Mouse (Mus musculus): Measurements from ENCODE around the gene Gm20388. TPM values are rescaled to one million over a fixed set of nuclear protein-coding genes. Genes with fewer than 3 reads are reported as not detected.

The Gm20388 gene
- polyA plus RNA-seq, 1 experiment from 2014 or later = 1.4 TPM

- no peaks in the 10 kb centered on the region for H3K27me3 ChIP-seq (ENCODE audit: control insufficient read depth, insufficient read depth, low read depth, low read length)
- no peak overlapping the region for H3K4me3 ChIP-seq (ENCODE audit: low read depth, low read length)
- 0 out of 2 replicates have a peak, but pooled peaks have one; percentile 9 for ATAC-seq (ENCODE audit: low read depth)
- no peaks in the 10 kb centered on the region for H3K9me3 ChIP-seq (replicated peaks; ENCODE audit: control insufficient read depth, low read length)
- no peaks in the 10 kb centered on the region for H3K4me1 ChIP-seq (ENCODE audit: control insufficient read depth, low read depth, low read length)
- H3K9ac ChIP-seq (ENCODE audit: low read depth, low read length) = no peak overlapping the region
- no peak overlapping the region for H3K27ac ChIP-seq (ENCODE audit: low read length)
- peaks cover 89% of the 10 kb centered on the region for H3K36me3 ChIP-seq (ENCODE audit: control insufficient read depth, insufficient read depth)
- WGBS (ENCODE audit: insufficient replicate concordance) = 88% methylated on average over 12 of the region's 12 CpGs
- no peak overlapping the region for H3K4me2 ChIP-seq (ENCODE audit: low read depth, low read length)
These were observed 2586.5 kb downstream of the Gm20388 start for GRCm38 (mm10) chr8:122497016-122497734.

GRCm38 (mm10) chr8:122497912-122498311 is 2587.3 kb downstream of the Gm20388 start:
- Histone ChIP-seq H3K9ac (ENCODE audit: low read depth, low read length) (no peak overlapping the region), H3K36me3 (ENCODE audit: control insufficient read depth, insufficient read depth) (peaks cover 87% of the 10 kb centered on the region), H3K27me3 (ENCODE audit: control insufficient read depth, insufficient read depth, low read depth, low read length) (no peaks in the 10 kb centered on the region), H3K9me3 (replicated peaks; ENCODE audit: control insufficient read depth, low read length) (no peaks in the 10 kb centered on the region), H3K27ac (ENCODE audit: low read length) (no peak overlapping the region), H3K4me3 (ENCODE audit: low read depth, low read length) (no peak overlapping the region), H3K4me1 (ENCODE audit: control insufficient read depth, low read depth, low read length) (no peaks in the 10 kb centered on the region), H3K4me2 (ENCODE audit: low read depth, low read length) (no peak overlapping the region)
- 70% methylated on average over 17 of the region's 17 CpGs for WGBS (ENCODE audit: insufficient replicate concordance)
- ATAC-seq (ENCODE audit: low read depth) = no peak

DNA sequence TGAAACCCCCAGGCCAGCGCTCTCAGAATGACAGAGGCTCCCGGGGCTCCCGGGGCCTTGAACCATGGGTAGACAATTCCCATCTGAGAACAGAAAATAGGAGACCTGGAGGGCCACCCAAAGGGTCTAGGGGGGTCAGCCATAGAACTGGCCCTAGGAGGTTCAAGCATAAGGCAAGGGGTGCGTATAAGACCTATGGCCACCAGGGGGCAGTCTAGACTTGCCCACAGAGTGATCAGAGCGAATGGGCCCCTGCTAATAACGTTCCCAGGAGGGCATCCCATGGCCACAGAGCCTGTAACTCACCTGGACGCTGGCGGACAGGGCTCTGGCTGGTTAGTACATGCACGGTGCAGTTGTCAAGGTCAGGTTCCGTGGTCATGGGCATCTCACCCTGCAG is 2590.2 kb downstream of the Gm20388 start:
- Histone ChIP-seq H3K9me3 (replicated peaks; ENCODE audit: control insufficient read depth, low read length) (no peaks in the 10 kb centered on the region), H3K9ac (ENCODE audit: low read depth, low read length) (no peak overlapping the region), H3K4me3 (ENCODE audit: low read depth, low read length) (no peak overlapping the region), H3K36me3 (ENCODE audit: control insufficient read depth, insufficient read depth) (peaks cover 65% of the 10 kb centered on the region), H3K4me1 (ENCODE audit: control insufficient read depth, low read depth, low read length) (no peaks in the 10 kb centered on the region), H3K27me3 (ENCODE audit: control insufficient read depth, insufficient read depth, low read depth, low read length) (no peaks in the 10 kb centered on the region), H3K27ac (ENCODE audit: low read length) (no peak overlapping the region), H3K4me2 (ENCODE audit: low read depth, low read length) (no peak overlapping the region)
- 35% methylated on average over 10 of the region's 10 CpGs for WGBS (ENCODE audit: insufficient replicate concordance)
- peak; percentile 61 for ATAC-seq (ENCODE audit: low read depth)

DNA sequence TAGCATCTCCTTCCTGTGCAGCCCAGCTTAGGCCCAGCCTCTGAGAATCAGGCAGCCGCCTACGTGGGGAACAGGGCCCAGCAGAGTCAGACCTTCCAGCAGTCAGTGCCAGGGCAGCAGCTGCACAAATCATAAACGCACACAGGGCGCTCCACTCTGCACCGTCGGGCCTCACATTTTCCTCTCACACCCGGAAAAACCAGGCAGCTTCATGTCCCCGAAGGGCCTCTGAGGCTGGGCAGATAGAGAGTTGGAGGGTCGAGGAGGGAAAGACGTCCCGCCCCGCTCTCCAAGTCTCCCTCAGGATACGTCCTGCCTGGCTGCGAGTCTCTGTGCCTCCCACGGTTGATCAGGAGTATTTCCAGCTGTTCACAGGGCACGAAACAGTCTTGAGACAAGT is 2600.9 kb downstream of the Gm20388 start:
- Histone ChIP-seq H3K27me3 (ENCODE audit: control insufficient read depth, insufficient read depth, low read depth, low read length) (no peaks in the 10 kb centered on the region), H3K27ac (ENCODE audit: low read length) (no peak overlapping the region), H3K9me3 (replicated peaks; ENCODE audit: control insufficient read depth, low read length) (no peaks in the 10 kb centered on the region), H3K4me1 (ENCODE audit: control insufficient read depth, low read depth, low read length) (no peaks in the 10 kb centered on the region; the same call in 1 of the 2 replicates), H3K9ac (ENCODE audit: low read depth, low read length) (no peak overlapping the region), H3K4me2 (ENCODE audit: low read depth, low read length) (no peak overlapping the region), H3K36me3 (ENCODE audit: control insufficient read depth, insufficient read depth) (peaks cover 16% of the 10 kb centered on the region), H3K4me3 (ENCODE audit: low read depth, low read length) (no peak overlapping the region)
- ATAC-seq (ENCODE audit: low read depth) = no peak
- WGBS (ENCODE audit: insufficient replicate concordance) = 81% methylated on average over 16 of the region's 16 CpGs

GRCm38 (mm10) chr8:122512392-122512791 is 2601.8 kb downstream of the Gm20388 start:
- ATAC-seq (ENCODE audit: low read depth) = no peak
- Histone ChIP-seq H3K36me3 (ENCODE audit: control insufficient read depth, insufficient read depth) (peaks cover 13% of the 10 kb centered on the region), H3K9me3 (replicated peaks; ENCODE audit: control insufficient read depth, low read length) (no peaks in the 10 kb centered on the region), H3K4me2 (ENCODE audit: low read depth, low read length) (no peak overlapping the region), H3K4me1 (ENCODE audit: control insufficient read depth, low read depth, low read length) (peaks cover 2% of the 10 kb centered on the region), H3K4me3 (ENCODE audit: low read depth, low read length) (no peak overlapping the region), H3K9ac (ENCODE audit: low read depth, low read length) (no peak overlapping the region), H3K27me3 (ENCODE audit: control insufficient read depth, insufficient read depth, low read depth, low read length) (no peaks in the 10 kb centered on the region), H3K27ac (ENCODE audit: low read length) (no peak overlapping the region)
- WGBS (ENCODE audit: insufficient replicate concordance) = 71% methylated on average over 7 of the region's 7 CpGs

DNA sequence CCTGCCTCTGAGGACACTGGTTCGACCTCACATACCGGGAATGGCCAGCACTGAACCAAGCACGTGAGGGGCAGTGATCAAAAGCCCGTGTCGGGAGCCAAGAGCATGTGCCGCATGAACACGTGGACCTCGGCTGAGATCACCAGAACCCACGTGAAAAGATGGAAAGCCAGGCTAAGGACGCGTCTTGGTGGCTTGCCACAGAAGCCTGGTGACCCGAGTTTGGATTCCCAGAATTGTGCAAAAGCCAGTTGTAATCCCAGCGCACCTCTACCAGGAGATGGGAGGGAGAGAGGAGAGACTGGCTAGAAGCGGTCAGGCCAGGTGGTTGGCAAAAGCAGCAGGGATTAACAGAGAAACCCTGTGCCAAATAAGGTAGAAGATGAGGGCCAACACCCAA is 2605.1 kb downstream of the Gm20388 start:
- H3K27ac ChIP-seq (ENCODE audit: low read length) = no peak overlapping the region
- H3K27me3 ChIP-seq (ENCODE audit: control insufficient read depth, insufficient read depth, low read depth, low read length) = no peaks in the 10 kb centered on the region
- H3K4me3 ChIP-seq (ENCODE audit: low read depth, low read length) = no peak overlapping the region
- peaks cover 28% of the 10 kb centered on the region for H3K4me1 ChIP-seq (ENCODE audit: control insufficient read depth, low read depth, low read length)
- no peak for ATAC-seq (ENCODE audit: low read depth)
- no peak overlapping the region for H3K9ac ChIP-seq (ENCODE audit: low read depth, low read length)
- WGBS (ENCODE audit: insufficient replicate concordance) = 85% methylated on average over 14 of the region's 14 CpGs
- H3K4me2 ChIP-seq (ENCODE audit: low read depth, low read length) = no peak overlapping the region
- H3K9me3 ChIP-seq (replicated peaks; ENCODE audit: control insufficient read depth, low read length) = no peaks in the 10 kb centered on the region
- peaks cover 13% of the 10 kb centered on the region for H3K36me3 ChIP-seq (ENCODE audit: control insufficient read depth, insufficient read depth)

GRCm38 (mm10) chr8:122517541-122518190 is 2607.0 kb downstream of the Gm20388 start:
- H3K27me3 ChIP-seq (ENCODE audit: control insufficient read depth, insufficient read depth, low read depth, low read length) = no peaks in the 10 kb centered on the region

DNA sequence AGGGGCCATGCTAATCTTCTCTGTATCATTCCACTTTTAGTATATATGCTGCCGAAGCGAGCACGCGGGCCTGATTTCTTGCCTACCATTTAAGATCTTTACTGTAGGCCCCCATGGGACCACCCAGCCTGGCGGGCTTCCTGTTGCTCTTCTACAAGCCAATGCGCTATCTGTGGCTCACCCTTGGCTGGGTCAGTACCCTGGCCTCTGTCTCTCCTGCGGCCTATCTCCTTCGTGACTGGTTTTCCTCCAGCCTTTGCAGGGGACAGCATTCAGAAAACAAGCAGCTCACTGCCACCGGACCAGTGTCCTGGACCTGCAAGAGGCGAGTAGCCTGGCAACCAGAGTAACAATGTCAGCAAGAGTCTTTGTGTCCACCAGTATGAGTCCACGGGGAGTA is 2610.0 kb downstream of the Gm20388 start:
- 0 out of 2 replicates have a peak overlapping the region, but pooled peaks have one; percentile 46 for H3K27ac ChIP-seq (ENCODE audit: low read length)
- H3K36me3 ChIP-seq (ENCODE audit: control insufficient read depth, insufficient read depth) = no peaks in the 10 kb centered on the region
- no peak overlapping the region for H3K4me3 ChIP-seq (ENCODE audit: low read depth, low read length)
- no peak for ATAC-seq (ENCODE audit: low read depth)
- 56% methylated on average over 11 of the region's 11 CpGs for WGBS (ENCODE audit: insufficient replicate concordance)
- H3K27me3 ChIP-seq (ENCODE audit: control insufficient read depth, insufficient read depth, low read depth, low read length) = no peaks in the 10 kb centered on the region
- H3K9me3 ChIP-seq (replicated peaks; ENCODE audit: control insufficient read depth, low read length) = no peaks in the 10 kb centered on the region
- H3K9ac ChIP-seq (ENCODE audit: low read depth, low read length) = no peak overlapping the region
- peaks cover 65% of the 10 kb centered on the region for H3K4me1 ChIP-seq (ENCODE audit: control insufficient read depth, low read depth, low read length)
- no peak overlapping the region for H3K4me2 ChIP-seq (ENCODE audit: low read depth, low read length)

More at GRCm38 (mm10) chr8:122517541-122518190, 2607.0 kb downstream of the Gm20388 start:
- Histone ChIP-seq H3K4me1 (ENCODE audit: control insufficient read depth, low read depth, low read length) (peaks cover 36% of the 10 kb centered on the region), H3K9ac (ENCODE audit: low read depth, low read length) (no peak overlapping the region), H3K27ac (ENCODE audit: low read length) (peak overlapping the region; percentile 47), H3K4me3 (ENCODE audit: low read depth, low read length) (no peak overlapping the region), H3K36me3 (ENCODE audit: control insufficient read depth, insufficient read depth) (peaks cover 11% of the 10 kb centered on the region), H3K9me3 (replicated peaks; ENCODE audit: control insufficient read depth, low read length) (no peaks in the 10 kb centered on the region), H3K4me2 (ENCODE audit: low read depth, low read length) (no peak overlapping the region)
- ATAC-seq (ENCODE audit: low read depth) = peak; percentile 33; the same call in 1 of the 2 replicates
- WGBS (ENCODE audit: insufficient replicate concordance) = 29% methylated on average over 6 of the region's 6 CpGs

Measured in liver, embryonic 16.5 days (tissue).